Mouse (Mus musculus) neutrophil, adult 5-6 weeks (primary cell): ENCODE data around the gene Sergef. TPM values are rescaled to one million over a fixed set of nuclear protein-coding genes. Genes with fewer than 3 reads are reported as not detected.

Experiments used
- ATAC-seq: fragments of 151-379, 151-347 bp; 2 replicates; pipeline ENCODE4 v1.8.0; 2017; ENCODE audit warnings: mild to moderate bottlenecking, moderate TSS enrichment; ENCODE audit not compliant: insufficient number of reproducible peaks, poor library complexity, low FRiP score, severe bottlenecking; ENCODE audit errors: extremely low read depth
- total RNA-seq: library from RNA; stranded (forward); fragments of 200-1000 nt; gene quantifications from 2 replicates; pipeline ENCODE4 v1.2.3, GENCODE M21; 2017

Gene Sergef
- total RNA-seq, 1 experiment from 2014 or later: 13.6 TPM

- no peak for ATAC-seq
Observed at GRCm38 (mm10) chr7:46398612-46399011, 241.0 kb downstream of the Sergef start.

GRCm38 (mm10) chr7:46397732-46398333 is 241.8 kb downstream of the Sergef start:
- ATAC-seq: no peak

DNA sequence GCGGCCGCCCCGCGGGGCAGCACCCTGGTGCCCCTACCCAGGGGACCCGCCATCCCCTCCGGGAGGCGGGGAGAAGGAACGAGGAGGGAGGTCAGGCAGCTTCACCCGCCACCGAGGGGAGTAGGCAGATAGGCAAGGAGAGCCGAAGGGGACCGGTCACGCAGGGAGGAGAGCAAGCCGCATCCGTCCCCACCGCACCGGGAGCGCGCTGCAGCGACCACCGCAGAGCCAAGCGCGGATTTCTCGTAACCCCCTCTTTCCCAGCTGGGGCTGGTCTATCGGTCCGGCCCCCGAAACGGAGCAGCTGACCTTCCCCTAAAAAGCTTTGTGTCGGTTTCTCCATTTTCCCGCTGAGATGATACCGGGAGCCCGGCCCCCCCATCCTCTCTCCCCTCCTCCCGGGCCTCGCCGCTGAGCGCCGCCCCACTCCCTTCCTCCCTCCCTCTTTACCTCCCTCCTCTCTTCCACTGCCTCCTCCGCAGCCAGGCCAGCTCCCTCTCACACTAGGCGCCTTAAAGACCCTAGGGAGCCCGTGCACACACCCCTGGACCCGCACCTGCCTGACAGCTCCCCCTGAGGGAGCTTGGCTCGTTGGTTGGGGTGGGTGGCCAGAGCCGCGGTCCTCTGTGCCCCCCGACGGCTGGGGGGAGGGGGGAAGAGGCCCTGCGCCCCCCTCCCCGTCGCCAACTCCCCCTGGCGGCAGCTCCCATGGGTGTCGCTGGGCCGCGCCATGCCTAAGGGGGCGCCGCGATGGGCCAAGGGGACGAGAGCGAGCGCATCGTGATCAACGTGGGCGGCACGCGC is 242.5 kb downstream of the Sergef start:
- no peak for ATAC-seq

- ATAC-seq: no peak
Observed at GRCm38 (mm10) chr7:46396231-46396927, 243.2 kb downstream of the Sergef start, which contains the start of gene Kcnc1. Kcnc1 (plus strand) TSS chr7:46396497.

GRCm38 (mm10) chr7:46395571-46395970 is 244.0 kb downstream of the Sergef start:
- ATAC-seq: no peak

DNA sequence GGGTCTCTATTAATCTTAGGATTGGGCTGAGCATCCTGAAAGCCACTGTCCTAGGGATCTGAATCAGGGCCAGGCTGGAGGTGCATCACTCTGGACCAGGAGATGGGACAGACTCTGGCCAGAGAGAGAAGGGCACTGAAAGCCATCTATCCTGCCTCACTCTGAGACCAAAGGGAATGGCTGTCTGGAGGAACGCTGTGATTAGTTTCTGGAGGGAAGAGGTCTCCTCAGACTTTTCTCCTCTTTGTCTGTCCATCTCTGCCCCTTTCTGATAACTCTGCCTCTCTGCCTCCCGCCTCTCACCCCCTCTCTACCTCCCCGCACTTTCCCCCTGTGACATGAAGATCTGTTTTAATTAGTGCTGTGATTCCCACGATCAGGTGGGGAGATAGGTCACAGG is 244.7 kb downstream of the Sergef start:
- no peak for ATAC-seq

GRCm38 (mm10) chr7:46393718-46394511 is 245.7 kb downstream of the Sergef start:
- 0 out of 2 replicates have a peak, but pooled peaks have one; percentile 17 for ATAC-seq

Other genes with a start within 250 kb of the Sergef start
- gene Kcnc1, start 243.3 kb downstream of the Sergef start, total RNA-seq: 0.49 and 0.81 TPM in 2 replicates
- gene Tph1, start 32.7 kb upstream of the Sergef start, total RNA-seq: not detected in 2 replicates
- gene Saal1, start 70.9 kb upstream of the Sergef start, total RNA-seq: 11.3 and 11.8 TPM in 2 replicates
- 1.1 TPM in 1 of 2 replicates, not detected in the other for gene Saa3, start 75.9 kb upstream of the Sergef start, total RNA-seq
- not detected in 2 replicates for gene Saa4, start 92.8 kb upstream of the Sergef start, total RNA-seq
- gene Saa1, start 103.2 kb upstream of the Sergef start, total RNA-seq: not detected in 2 replicates
- not detected in 2 replicates for gene Saa2, start 112.0 kb upstream of the Sergef start, total RNA-seq
- 48.5 and 56.5 TPM in 2 replicates for gene Hps5, start 156.3 kb upstream of the Sergef start, total RNA-seq
- gene Gtf2h1, start 156.3 kb upstream of the Sergef start, total RNA-seq: 46.4 and 57.8 TPM in 2 replicates
- gene Ldha, start 201.7 kb upstream of the Sergef start, total RNA-seq: 195 and 216 TPM in 2 replicates
- gene Ldhc, start 221.4 kb upstream of the Sergef start, total RNA-seq: 2.0 TPM in 1 of 2 replicates, not detected in the other